In genomic region chr9:99345351-99345792, GRCm38 (mm10) we compare ENCODE assay signal across 9 mouse cellular contexts. TPM values are rescaled to one million over a fixed set of nuclear protein-coding genes. Genes with fewer than 3 reads are reported as not detected.
A peak's percentile ranks its signal among the peaks of the same experiment; 100 is the strongest.
DNase-seq lines count a peak whose midpoint lies in the region; ATAC-seq and TF ChIP-seq lines count a peak whose summit lies in the region.
"Had no signal": no experiment of that assay in that cellular context is flagged by ENCODE, and none has a peak within 500 bp of the region (broad histone marks: within the 10 kb centered on the region; RNA-seq: fewer than 3 reads in every experiment).

No protein-coding gene starts in this region.

- H3K9ac ChIP-seq in liver, postnatal 0 days (replicated peaks), result no peak overlapping the region
- H3K9ac ChIP-seq: liver, embryonic 15.5 days had no signal

- no peak for ATAC-seq in activated CD4-positive, CD25-positive, alpha-beta regulatory T cell, adult 4 months
- no peak for ATAC-seq in monocyte, adult 5-6 weeks (replicated peaks; ENCODE audit: insufficient number of reproducible peaks, low FRiP score, low TSS enrichment, poor library complexity, severe bottlenecking)
- ATAC-seq in liver, postnatal 0 days, result no peak

- no peak overlapping the region for H3K4me2 ChIP-seq in liver, postnatal 0 days (ENCODE audit: low read depth, low read length)
- H3K4me2 ChIP-seq: liver, embryonic 15.5 days had no signal

- no peaks in the 10 kb centered on the region for H3K9me3 ChIP-seq in liver, postnatal 0 days (ENCODE audit: low read length)
- H3K9me3 ChIP-seq: liver, embryonic 15.5 days had no signal

- DNase-seq in ovary, adult 18-20 months (ENCODE audit: low spot score), result peak; percentile 44
- no peak for DNase-seq in ovary, postnatal 10 days (ENCODE audit: low spot score)
- DNase-seq in layer of hippocampus, postnatal 10 days (ENCODE audit: low spot score in 2 of 2), result peak; percentile 57 to 66
- peak; percentile 69 for DNase-seq in lung, postnatal 36 days
- DNase-seq in gastrocnemius, adult 2 months, result no peak
- no peak for DNase-seq in liver, postnatal 0 days

- no peak overlapping the region for H3K27ac ChIP-seq in gastrocnemius, adult 2 months
- no peak overlapping the region for H3K27ac ChIP-seq in liver, postnatal 0 days (ENCODE audit: low read depth)
- H3K27ac ChIP-seq: liver, embryonic 15.5 days had no signal

- no peak overlapping the region for H3K4me3 ChIP-seq in gastrocnemius, adult 2 months
- H3K4me3 ChIP-seq in liver, postnatal 0 days (ENCODE audit: low read depth, low read length), result no peak overlapping the region
- H3K4me3 ChIP-seq: liver, embryonic 15.5 days had no signal

- no peaks in the 10 kb centered on the region for H3K36me3 ChIP-seq in liver, postnatal 0 days (replicated peaks; ENCODE audit: insufficient read depth, low read length)
- H3K36me3 ChIP-seq: liver, embryonic 15.5 days had no signal

- no peak for TF ChIP-seq EP300 in liver, postnatal 0 days (IDR thresholded peaks at IDR 0.05; ENCODE audit: low read depth)

- no peak for TF ChIP-seq CTCF in gastrocnemius, adult 2 months (IDR thresholded peaks at IDR 0.05)
- no peak for TF ChIP-seq CTCF in liver, postnatal 0 days (IDR thresholded peaks at IDR 0.05; ENCODE audit: low read depth)

- no peaks in the 10 kb centered on the region for H3K27me3 ChIP-seq in liver, postnatal 0 days (ENCODE audit: insufficient read depth, low read length)
- H3K27me3 ChIP-seq: liver, embryonic 15.5 days had no signal

- intact Hi-C loops in gastrocnemius, adult 2 months (cut with DNase I), result no loop called here

- 35% methylated on average over 4 of the region's 4 CpGs for WGBS in liver, postnatal 0 days (ENCODE audit: insufficient replicate concordance)

- no peaks in the 10 kb centered on the region for H3K4me1 ChIP-seq in liver, postnatal 0 days (ENCODE audit: insufficient read depth)
- H3K4me1 ChIP-seq: liver, embryonic 15.5 days had no signal

RNA-seq across cellular contexts. Expression of gene Esyt3, which starts 13.0 kb away (rescaled TPM):
- total RNA-seq in layer of hippocampus, postnatal 10 days (2021), result 1 to 10 TPM; 1.8 TPM
- polyA plus RNA-seq in activated CD4-positive, CD25-positive, alpha-beta regulatory T cell, adult 4 months (2017; shearing (Covaris generic)), result under 1 TPM; 0.11 to 0.13 TPM
- total RNA-seq in monocyte, adult 5-6 weeks (2017), result not detected in 3 replicates
- total RNA-seq in gastrocnemius, adult 2 months (2021), result not detected
- polyA plus RNA-seq in liver, postnatal 0 days (2015; fragmentation: Nextera tagmentation; extraction: Ambion mirVana), result 0.06 and 0.13 TPM in 2 replicates

Comparison
In these comparisons a context has a peak if more than half of its experiments do, and no peak if none do; other contexts are left out.
1. DNase-seq: peak in ovary, adult 18-20 months (single experiment), layer of hippocampus, postnatal 10 days (2 of 2) and lung, postnatal 36 days (single experiment); none in ovary, postnatal 10 days (single experiment), gastrocnemius, adult 2 months (single experiment) and liver, postnatal 0 days (single experiment).